24 mouse cellular contexts compared by ENCODE assay signal in genomic region chr3:141716371-141716770, GRCm38 (mm10).
"Had no signal": no experiment of that assay in that cellular context is flagged by ENCODE, and none has a peak within 500 bp of the region (broad histone marks: within the 10 kb centered on the region; RNA-seq: fewer than 3 reads in every experiment).

No protein-coding gene starts in this region.

- DNase-seq: kidney, adult 18-20 months; kidney, postnatal 36 days; layer of hippocampus, adult 9-11 months; liver; lung, adult 18-20 months; lung, postnatal 10 days; lung, postnatal 36 days; thymus, adult 18-20 months; thymus, postnatal 14 days; thymus, postnatal 4 days had no signal

- H3K27ac ChIP-seq: layer of hippocampus, adult 2 months; limb, embryonic 10.5 days; limb, embryonic 13.5 days; liver, embryonic 12.5 days; liver, embryonic 15.5 days; lung, embryonic 15.5 days; midbrain, embryonic 12.5 days; midbrain, embryonic 15.5 days; neural tube, embryonic 12.5 days; neural tube, embryonic 15.5 days had no signal

- H3K4me3 ChIP-seq: layer of hippocampus, adult 2 months; limb, embryonic 10.5 days; limb, embryonic 13.5 days; liver, embryonic 12.5 days; liver, embryonic 15.5 days; lung, embryonic 15.5 days; megakaryocyte, embryonic 14.5 days; midbrain, embryonic 12.5 days; midbrain, embryonic 15.5 days; myocyte; neural tube, embryonic 12.5 days; neural tube, embryonic 15.5 days had no signal

- H3K4me2 ChIP-seq: limb, embryonic 13.5 days; liver, embryonic 12.5 days; liver, embryonic 15.5 days; lung, embryonic 15.5 days; midbrain, embryonic 12.5 days; midbrain, embryonic 15.5 days; neural tube, embryonic 12.5 days; neural tube, embryonic 15.5 days had no signal

- H3K27me3 ChIP-seq: limb, embryonic 13.5 days; liver, embryonic 12.5 days; liver, embryonic 15.5 days; lung, embryonic 15.5 days; megakaryocyte, embryonic 14.5 days; midbrain, embryonic 12.5 days; midbrain, embryonic 15.5 days; neural tube, embryonic 12.5 days; neural tube, embryonic 15.5 days had no signal

- H3K36me3 ChIP-seq: limb, embryonic 10.5 days; limb, embryonic 13.5 days; liver, embryonic 12.5 days; liver, embryonic 15.5 days; lung, embryonic 15.5 days; midbrain, embryonic 12.5 days; midbrain, embryonic 15.5 days; neural tube, embryonic 12.5 days; neural tube, embryonic 15.5 days had no signal

- H3K9ac ChIP-seq: limb, embryonic 13.5 days; liver, embryonic 12.5 days; liver, embryonic 15.5 days; lung, embryonic 15.5 days; midbrain, embryonic 12.5 days; midbrain, embryonic 15.5 days; neural tube, embryonic 12.5 days; neural tube, embryonic 15.5 days had no signal

- H3K4me1 ChIP-seq: liver, embryonic 12.5 days; liver, embryonic 15.5 days; lung, embryonic 15.5 days; megakaryocyte, embryonic 14.5 days; midbrain, embryonic 12.5 days; midbrain, embryonic 15.5 days; neural tube, embryonic 12.5 days; neural tube, embryonic 15.5 days had no signal

- H3K9me3 ChIP-seq: limb, embryonic 10.5 days; limb, embryonic 13.5 days; liver, embryonic 12.5 days; liver, embryonic 15.5 days; lung, embryonic 15.5 days; megakaryocyte, embryonic 14.5 days; midbrain, embryonic 12.5 days; midbrain, embryonic 15.5 days; neural tube, embryonic 12.5 days; neural tube, embryonic 15.5 days had no signal

- ATAC-seq: inflammation-experienced regulatory T-cells, adult 6 months; intestine, embryonic 16.5 days; liver, embryonic 12.5 days; midbrain, embryonic 15.5 days had no signal
